Mouse (Mus musculus) kidney, embryonic 16.5 days (tissue): ENCODE measurements around the gene C530008M17Rik. TPM values are rescaled to one million over a fixed set of nuclear protein-coding genes. Genes with fewer than 3 reads are reported as not detected.

Experiments used
- ATAC-seq: fragments of 200-750 bp; cut with Nextera tagmentation; 2 replicates; pipeline ENCODE4 v1.8.0; 2017; ENCODE audit warnings: moderate TSS enrichment; ENCODE audit not compliant: low FRiP score, low TSS enrichment
- H3K27ac ChIP-seq: fragments of 300-500 bp; sonication (generic); 2 replicates; pipeline ENCODE4 v1.5.1; 2014; ENCODE audit warnings: low read length
- H3K27me3 ChIP-seq: fragments of 300-500 bp; sonication (generic); 2 replicates; pipeline ENCODE4 v1.6.1; 2014; ENCODE audit warnings: low read length, control low read depth, mixed read lengths; ENCODE audit not compliant: insufficient read depth
- H3K36me3 ChIP-seq: fragments of 300-500 bp; sonication (generic); 2 replicates; pipeline ENCODE4 v1.6.1; 2014; ENCODE audit warnings: low read length, control low read depth, mixed read lengths; ENCODE audit not compliant: insufficient read depth
- H3K4me1 ChIP-seq: fragments of 300-500 bp; sonication (generic); 2 replicates; pipeline ENCODE4 v1.6.1; 2014; ENCODE audit warnings: low read length, control low read depth, mixed read lengths; ENCODE audit not compliant: insufficient read depth
- H3K4me2 ChIP-seq: fragments of 300-500 bp; sonication (generic); replicated peaks from 2 replicates; pipeline ENCODE4 v1.6.1; 2014; ENCODE audit warnings: low read depth, low read length
- H3K4me3 ChIP-seq: fragments of 300-500 bp; sonication (generic); 2 replicates; pipeline ENCODE4 v1.5.1; 2014; ENCODE audit warnings: mild to moderate bottlenecking, low read length
- H3K9ac ChIP-seq: fragments of 300-500 bp; sonication (generic); replicated peaks from 2 replicates; pipeline ENCODE4 v1.6.1; 2014; ENCODE audit warnings: low read length
- H3K9me3 ChIP-seq: fragments of 300-500 bp; sonication (generic); 2 replicates; pipeline ENCODE4 v1.6.1; 2016; ENCODE audit warnings: low read length, control low read depth
- WGBS: fragments of 180-500 bp; shearing (Covaris S2); extraction: QIAGEN DNeasy Blood & Tissue Kit; methylation state at CpG from one replicate; pipeline ENCODE4 v1.1.7; 2014; 5-methylcytosine and 5-hydroxymethylcytosine counted together
- polyA plus RNA-seq: library from polyadenylated mRNA; unstranded; fragments of >200 nt; fragmentation: Nextera tagmentation; extraction: Ambion mirVana; gene quantifications from 2 replicates; pipeline ENCODE4 v1.2.1, GENCODE M21; 2015

The C530008M17Rik gene
- polyA plus RNA-seq, 1 experiment from 2014 or later = 11.7 TPM

DNA sequence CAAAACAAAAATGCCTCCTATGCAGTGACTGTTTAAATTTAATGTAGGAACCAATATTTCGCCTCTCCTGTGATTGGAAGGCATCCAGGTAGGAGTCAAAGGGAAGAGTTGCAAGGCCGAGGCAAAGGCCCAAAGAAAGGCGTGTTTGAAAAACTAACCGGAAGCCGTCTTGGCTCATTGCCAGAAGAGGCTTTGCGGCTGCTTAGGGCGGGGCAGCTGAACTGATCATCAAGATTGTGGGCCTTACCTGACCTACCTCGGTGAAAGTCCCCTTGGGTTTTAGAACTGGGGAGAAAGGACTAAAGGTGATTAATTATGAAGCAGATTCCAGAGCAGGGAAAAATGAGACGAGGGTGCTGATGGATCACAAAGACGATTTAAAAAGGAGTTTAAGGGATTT lies 143.2 kb downstream of the C530008M17Rik start:
- H3K36me3 ChIP-seq = no peaks in the 10 kb centered on the region
- no peaks in the 10 kb centered on the region for H3K9me3 ChIP-seq
- no peak overlapping the region for H3K27ac ChIP-seq
- no peaks in the 10 kb centered on the region for H3K27me3 ChIP-seq
- H3K4me2 ChIP-seq = no peak overlapping the region
- H3K4me1 ChIP-seq = peaks cover 22% of the 10 kb centered on the region
- no peak overlapping the region for H3K4me3 ChIP-seq
- WGBS = 43% methylated on average over 10 of the region's 10 CpGs
- ATAC-seq = no peak
- H3K9ac ChIP-seq = no peak overlapping the region

DNA sequence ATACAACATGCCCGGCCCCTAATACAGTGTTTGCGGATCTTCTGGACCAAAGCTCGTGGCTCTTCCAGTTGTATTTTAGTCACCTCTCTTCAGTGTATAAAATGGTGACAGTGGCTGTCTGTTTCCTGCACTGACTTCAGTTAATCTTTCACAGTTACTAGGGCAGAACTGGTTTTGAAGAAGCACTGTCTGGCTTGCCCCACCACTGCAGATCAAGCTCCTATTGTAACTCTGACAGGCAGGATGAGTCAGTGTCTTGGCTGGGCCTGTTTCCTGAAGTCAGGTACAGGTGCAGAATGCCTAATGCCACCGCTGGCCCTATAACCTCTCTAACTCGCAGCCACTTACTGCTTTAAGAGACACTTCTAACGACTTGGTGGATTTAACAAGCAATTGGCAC lies 152.7 kb downstream of the C530008M17Rik start:
- no peaks in the 10 kb centered on the region for H3K27me3 ChIP-seq
- H3K36me3 ChIP-seq = no peaks in the 10 kb centered on the region
- H3K9me3 ChIP-seq = no peaks in the 10 kb centered on the region
- H3K4me1 ChIP-seq = no peaks in the 10 kb centered on the region
- no peak overlapping the region for H3K27ac ChIP-seq
- 87% methylated on average over 6 of the region's 6 CpGs for WGBS
- no peak overlapping the region for H3K4me3 ChIP-seq
- no peak for ATAC-seq
- H3K4me2 ChIP-seq = no peak overlapping the region
- no peak overlapping the region for H3K9ac ChIP-seq

- ATAC-seq = no peak
- H3K9ac ChIP-seq = no peak overlapping the region
- H3K4me1 ChIP-seq = peaks cover 13% of the 10 kb centered on the region
- H3K27me3 ChIP-seq = no peaks in the 10 kb centered on the region
- no peaks in the 10 kb centered on the region for H3K9me3 ChIP-seq
- 57% methylated on average over 11 of the region's 11 CpGs for WGBS
- no peaks in the 10 kb centered on the region for H3K36me3 ChIP-seq
- H3K27ac ChIP-seq = no peak overlapping the region
- no peak overlapping the region for H3K4me3 ChIP-seq
- H3K4me2 ChIP-seq = no peak overlapping the region
These were observed 158.7 kb downstream of the C530008M17Rik start for GRCm38 (mm10) chr5:76815035-76815434.

DNA sequence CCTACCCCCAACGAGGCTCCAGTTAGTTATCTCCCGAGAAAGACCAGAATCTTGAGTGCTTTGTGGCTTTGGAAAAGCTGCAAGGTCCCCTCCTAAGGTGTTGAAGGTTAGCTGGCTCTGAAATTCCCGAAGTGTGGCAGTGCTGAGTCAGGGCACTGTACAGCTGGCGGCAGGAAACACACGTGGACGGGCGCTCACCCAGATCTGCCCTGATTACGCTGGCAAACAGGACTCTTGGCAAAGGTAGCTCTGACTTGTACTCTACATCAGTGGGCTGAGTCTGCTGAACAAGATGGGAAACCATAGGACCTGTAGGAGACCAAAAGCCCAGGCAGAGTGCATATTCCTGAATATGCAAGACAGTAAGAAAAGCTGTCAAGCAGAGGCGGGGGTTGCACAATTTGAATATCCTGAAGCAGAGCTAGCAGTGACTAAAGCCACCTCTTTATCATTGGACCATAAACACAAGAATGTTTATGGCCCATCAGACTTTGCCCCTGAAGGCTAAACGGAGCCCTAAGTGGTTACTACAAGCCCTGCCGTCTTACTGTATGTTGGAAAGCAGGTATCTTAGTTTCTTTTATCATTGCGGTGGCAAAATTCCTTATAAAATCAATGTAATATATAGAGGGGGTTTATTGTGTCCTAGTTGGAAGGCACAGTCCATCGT lies 159.6 kb downstream of the C530008M17Rik start:
- no peak overlapping the region; the same call in 1 of the 2 replicates for H3K4me2 ChIP-seq
- ATAC-seq = peak; percentile 69
- 41% methylated on average over 13 of the region's 13 CpGs for WGBS
- H3K4me3 ChIP-seq = no peak overlapping the region
- no peaks in the 10 kb centered on the region for H3K36me3 ChIP-seq
- no peak overlapping the region for H3K9ac ChIP-seq
- H3K9me3 ChIP-seq = no peaks in the 10 kb centered on the region
- peaks cover 13% of the 10 kb centered on the region for H3K4me1 ChIP-seq
- H3K27me3 ChIP-seq = no peaks in the 10 kb centered on the region
- no peak overlapping the region for H3K27ac ChIP-seq

GRCm38 (mm10) chr5:76816748-76817147 lies 160.4 kb downstream of the C530008M17Rik start:
- ATAC-seq = no peak
- Histone ChIP-seq H3K9me3 (no peaks in the 10 kb centered on the region), H3K9ac (no peak overlapping the region), H3K4me2 (no peak overlapping the region), H3K27ac (no peak overlapping the region), H3K4me3 (no peak overlapping the region), H3K4me1 (peaks cover 13% of the 10 kb centered on the region), H3K36me3 (0 out of 2 replicates have a peak, but pooled peaks cover 3% of the 10 kb centered on the region), H3K27me3 (no peaks in the 10 kb centered on the region)
- 87% methylated on average over 5 of the region's 5 CpGs for WGBS

GRCm38 (mm10) chr5:76817678-76818077 lies 161.4 kb downstream of the C530008M17Rik start:
- Histone ChIP-seq H3K9ac (no peak overlapping the region), H3K4me1 (peaks cover 13% of the 10 kb centered on the region), H3K4me2 (no peak overlapping the region), H3K4me3 (no peak overlapping the region), H3K27me3 (no peaks in the 10 kb centered on the region), H3K36me3 (0 out of 2 replicates have a peak, but pooled peaks cover 3% of the 10 kb centered on the region), H3K27ac (no peak overlapping the region), H3K9me3 (no peaks in the 10 kb centered on the region)
- WGBS = 90% methylated on average over 15 of the region's 15 CpGs
- ATAC-seq = no peak

GRCm38 (mm10) chr5:76818807-76819206 lies 162.5 kb downstream of the C530008M17Rik start:
- H3K9me3 ChIP-seq = no peaks in the 10 kb centered on the region
- no peak overlapping the region for H3K4me3 ChIP-seq
- no peak for ATAC-seq
- H3K27ac ChIP-seq = no peak overlapping the region
- H3K9ac ChIP-seq = no peak overlapping the region
- no peaks in the 10 kb centered on the region for H3K27me3 ChIP-seq
- peaks cover 13% of the 10 kb centered on the region for H3K4me1 ChIP-seq
- 0 out of 2 replicates have a peak, but pooled peaks cover 3% of the 10 kb centered on the region for H3K36me3 ChIP-seq
- 91% methylated on average over 6 of the region's 6 CpGs for WGBS
- no peak overlapping the region for H3K4me2 ChIP-seq

GRCm38 (mm10) chr5:76822097-76822496 lies 165.8 kb downstream of the C530008M17Rik start:
- H3K27me3 ChIP-seq = no peaks in the 10 kb centered on the region
- ATAC-seq = peak; percentile 42; the same call in 1 of the 2 replicates
- no peak overlapping the region for H3K4me2 ChIP-seq
- no peak overlapping the region for H3K9ac ChIP-seq
- H3K4me3 ChIP-seq = no peak overlapping the region
- H3K9me3 ChIP-seq = no peaks in the 10 kb centered on the region
- H3K36me3 ChIP-seq = 0 out of 2 replicates have a peak, but pooled peaks cover 3% of the 10 kb centered on the region
- H3K27ac ChIP-seq = no peak overlapping the region
- WGBS = 44% methylated on average over 15 of the region's 15 CpGs
- H3K4me1 ChIP-seq = no peaks in the 10 kb centered on the region

DNA sequence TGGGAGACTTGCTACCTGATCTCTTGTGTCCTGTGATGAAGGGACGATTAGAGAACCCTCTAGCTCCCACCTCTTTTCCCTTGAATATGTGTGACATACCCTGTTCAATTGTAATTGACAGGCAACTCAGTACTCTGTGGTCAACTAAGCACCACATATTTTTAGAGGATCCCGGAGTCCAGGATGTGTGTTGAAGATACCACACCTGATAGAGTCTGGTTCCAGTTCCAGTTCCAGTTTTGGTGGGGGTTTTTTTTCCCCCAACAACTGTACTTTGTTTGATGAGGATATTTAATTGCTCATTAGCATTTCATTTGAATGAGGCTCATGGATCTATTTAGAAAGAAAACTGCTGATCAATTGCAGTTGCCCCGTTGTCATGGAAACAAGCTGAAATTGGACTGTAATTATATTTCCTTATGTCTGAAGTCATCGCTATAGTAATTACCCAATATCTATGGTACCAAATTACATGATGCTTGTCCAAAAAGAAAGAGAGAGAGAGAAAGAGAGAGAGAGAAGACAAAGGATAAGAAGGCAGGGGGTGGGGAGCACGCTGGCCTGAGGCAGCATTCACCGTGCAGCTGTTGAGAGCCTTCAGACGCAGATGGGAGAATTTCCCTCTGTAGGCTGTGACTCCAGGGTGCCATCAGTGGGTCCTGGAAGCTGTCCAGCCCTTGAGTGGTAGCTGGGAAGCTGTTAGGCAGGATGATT lies 172.4 kb downstream of the C530008M17Rik start:
- no peaks in the 10 kb centered on the region for H3K9me3 ChIP-seq
- no peaks in the 10 kb centered on the region for H3K27me3 ChIP-seq
- no peaks in the 10 kb centered on the region for H3K4me1 ChIP-seq
- H3K36me3 ChIP-seq = no peaks in the 10 kb centered on the region
- H3K9ac ChIP-seq = no peak overlapping the region
- no peak overlapping the region for H3K27ac ChIP-seq
- no peak overlapping the region for H3K4me2 ChIP-seq
- no peak for ATAC-seq
- no peak overlapping the region for H3K4me3 ChIP-seq
- 83% methylated on average over 7 of the region's 7 CpGs for whole genome bisulfite sequencing
